Mouse (Mus musculus): Measurements from ENCODE around the gene N4bp1. TPM values are rescaled to one million over a fixed set of nuclear protein-coding genes. Genes with fewer than 3 reads are reported as not detected.

Gene N4bp1
- polyA plus RNA-seq, 1 experiment from 2014 or later, result 13.6 TPM

DNA sequence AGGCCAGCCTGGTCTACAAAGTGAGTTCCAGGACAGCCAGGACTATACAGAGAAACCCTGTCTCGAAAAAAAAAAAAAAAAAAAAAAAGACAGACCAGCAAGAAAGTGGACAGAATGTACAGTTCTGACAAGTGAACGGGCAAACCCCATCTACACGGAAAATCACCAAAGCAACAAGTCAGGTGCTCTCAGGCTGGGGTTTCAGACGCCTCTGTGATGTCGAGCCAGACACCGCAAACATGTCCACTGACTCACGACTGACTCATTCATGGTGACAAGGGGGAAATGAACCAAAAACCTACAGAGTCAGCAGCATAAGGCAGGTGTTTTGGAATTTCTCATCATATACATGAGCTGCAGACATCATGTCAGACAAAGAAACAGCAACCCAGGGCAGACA, 28.8 kb downstream of the N4bp1 start:
- no peak overlapping the region for H3K27ac ChIP-seq (replicated peaks; ENCODE audit: low read depth, low read length)
- H3K4me1 ChIP-seq (ENCODE audit: control insufficient read depth, insufficient read depth, low read length), result 0 out of 2 replicates have a peak, but pooled peaks cover 2% of the 10 kb centered on the region
- H3K27me3 ChIP-seq (ENCODE audit: control insufficient read depth, insufficient read depth, low read length), result no peaks in the 10 kb centered on the region
- 86% methylated on average over 7 of the region's 7 CpGs for WGBS
- H3K4me3 ChIP-seq (replicated peaks; ENCODE audit: low read depth, low read length), result no peak overlapping the region
- no peak overlapping the region for H3K9ac ChIP-seq (replicated peaks; ENCODE audit: low read length)
- no peak for ATAC-seq (ENCODE audit: low FRiP score, low TSS enrichment)
- H3K36me3 ChIP-seq (ENCODE audit: control insufficient read depth, insufficient read depth, low read length), result peaks cover 28% of the 10 kb centered on the region
- H3K4me2 ChIP-seq (ENCODE audit: low read length), result no peak overlapping the region
- DNase-seq, result no peak
- no peaks in the 10 kb centered on the region for H3K9me3 ChIP-seq (ENCODE audit: control insufficient read depth, low read length)

DNA sequence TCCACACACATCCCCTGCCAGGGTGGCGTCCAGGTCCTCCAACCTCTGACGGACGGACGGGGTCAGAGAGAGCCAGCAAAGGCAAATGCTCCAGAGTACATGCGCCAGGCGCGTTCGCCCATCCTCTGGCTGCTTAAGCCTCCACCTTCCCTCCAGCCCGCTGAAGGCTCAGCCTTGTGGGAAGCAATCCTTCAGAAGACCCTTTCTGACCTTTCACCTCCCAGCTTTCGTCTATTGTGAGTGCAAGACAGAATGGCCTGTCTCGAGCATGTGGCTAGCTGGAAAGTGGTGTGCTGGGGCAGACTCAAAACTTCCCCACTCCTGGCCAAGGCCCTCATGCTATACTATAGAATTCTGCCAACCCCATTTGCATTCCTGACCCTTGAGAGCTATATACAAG, 30.4 kb downstream of the N4bp1 start:
- Histone ChIP-seq H3K27ac (replicated peaks; ENCODE audit: low read depth, low read length) (no peak overlapping the region), H3K9me3 (ENCODE audit: control insufficient read depth, low read length) (no peaks in the 10 kb centered on the region), H3K27me3 (ENCODE audit: control insufficient read depth, insufficient read depth, low read length) (no peaks in the 10 kb centered on the region), H3K4me2 (ENCODE audit: low read length) (no peak overlapping the region), H3K4me1 (ENCODE audit: control insufficient read depth, insufficient read depth, low read length) (0 out of 2 replicates have a peak, but pooled peaks cover 2% of the 10 kb centered on the region), H3K36me3 (ENCODE audit: control insufficient read depth, insufficient read depth, low read length) (peaks cover 21% of the 10 kb centered on the region; the same call in 1 of the 2 replicates), H3K4me3 (replicated peaks; ENCODE audit: low read depth, low read length) (no peak overlapping the region), H3K9ac (replicated peaks; ENCODE audit: low read length) (no peak overlapping the region)
- DNase-seq (no peak), ATAC-seq (ENCODE audit: low FRiP score, low TSS enrichment) (no peak)
- 29% methylated on average over 11 of the region's 11 CpGs for WGBS

GRCm38 (mm10) chr8:86853989-86854373, 31.1 kb downstream of the N4bp1 start:
- Histone ChIP-seq H3K27me3 (ENCODE audit: control insufficient read depth, insufficient read depth, low read length) (no peaks in the 10 kb centered on the region), H3K9me3 (ENCODE audit: control insufficient read depth, low read length) (no peaks in the 10 kb centered on the region), H3K4me2 (ENCODE audit: low read length) (no peak overlapping the region), H3K4me1 (ENCODE audit: control insufficient read depth, insufficient read depth, low read length) (0 out of 2 replicates have a peak, but pooled peaks cover 2% of the 10 kb centered on the region), H3K27ac (replicated peaks; ENCODE audit: low read depth, low read length) (no peak overlapping the region), H3K9ac (replicated peaks; ENCODE audit: low read length) (no peak overlapping the region), H3K4me3 (replicated peaks; ENCODE audit: low read depth, low read length) (no peak overlapping the region), H3K36me3 (ENCODE audit: control insufficient read depth, insufficient read depth, low read length) (0 out of 2 replicates have a peak, but pooled peaks cover 16% of the 10 kb centered on the region)
- DNase-seq (no peak), ATAC-seq (ENCODE audit: low FRiP score, low TSS enrichment) (no peak)
- WGBS, result 81% methylated on average over 2 of the region's 2 CpGs

- Histone ChIP-seq H3K9me3 (ENCODE audit: control insufficient read depth, low read length) (no peaks in the 10 kb centered on the region), H3K4me3 (replicated peaks; ENCODE audit: low read depth, low read length) (no peak overlapping the region), H3K27ac (replicated peaks; ENCODE audit: low read depth, low read length) (no peak overlapping the region), H3K9ac (replicated peaks; ENCODE audit: low read length) (no peak overlapping the region), H3K27me3 (ENCODE audit: control insufficient read depth, insufficient read depth, low read length) (no peaks in the 10 kb centered on the region), H3K4me1 (ENCODE audit: control insufficient read depth, insufficient read depth, low read length) (0 out of 2 replicates have a peak, but pooled peaks cover 2% of the 10 kb centered on the region), H3K4me2 (ENCODE audit: low read length) (no peak overlapping the region), H3K36me3 (ENCODE audit: control insufficient read depth, insufficient read depth, low read length) (0 out of 2 replicates have a peak, but pooled peaks cover 16% of the 10 kb centered on the region)
- DNase-seq (no peak), ATAC-seq (ENCODE audit: low FRiP score, low TSS enrichment) (no peak)
- WGBS, result 93% methylated on average over 8 of the region's 8 CpGs
Observed at GRCm38 (mm10) chr8:86853266-86853988, 31.6 kb downstream of the N4bp1 start.

DNA sequence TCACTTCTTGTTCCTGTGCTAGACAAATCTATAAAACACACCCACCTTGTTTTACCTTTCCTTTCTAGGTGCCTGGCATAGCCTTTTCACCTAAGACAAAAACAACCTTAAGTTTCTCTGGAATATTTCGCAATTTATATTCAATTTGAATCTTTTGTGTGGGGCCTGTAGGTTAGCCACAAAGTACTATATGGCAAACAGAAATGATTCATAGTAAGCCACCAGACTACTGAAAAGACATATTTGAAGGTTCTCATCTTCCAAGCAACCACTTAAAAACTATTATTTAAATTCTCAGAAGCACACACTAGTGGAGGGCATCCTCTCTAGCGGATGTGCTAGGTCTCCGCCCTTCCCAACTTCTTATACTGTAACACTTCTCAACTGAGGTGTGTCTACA, 32.6 kb downstream of the N4bp1 start:
- no peaks in the 10 kb centered on the region for H3K9me3 ChIP-seq (ENCODE audit: control insufficient read depth, low read length)
- 92% methylated on average over 3 of the region's 3 CpGs for WGBS
- H3K9ac ChIP-seq (replicated peaks; ENCODE audit: low read length), result no peak overlapping the region
- H3K4me1 ChIP-seq (ENCODE audit: control insufficient read depth, insufficient read depth, low read length), result 0 out of 2 replicates have a peak, but pooled peaks cover 2% of the 10 kb centered on the region
- ATAC-seq (ENCODE audit: low FRiP score, low TSS enrichment), result no peak
- no peak overlapping the region for H3K4me2 ChIP-seq (ENCODE audit: low read length)
- peaks cover 19% of the 10 kb centered on the region for H3K36me3 ChIP-seq (ENCODE audit: control insufficient read depth, insufficient read depth, low read length)
- H3K27ac ChIP-seq (replicated peaks; ENCODE audit: low read depth, low read length), result no peak overlapping the region
- no peak overlapping the region for H3K4me3 ChIP-seq (replicated peaks; ENCODE audit: low read depth, low read length)
- no peak for DNase-seq
- H3K27me3 ChIP-seq (ENCODE audit: control insufficient read depth, insufficient read depth, low read length), result no peaks in the 10 kb centered on the region

GRCm38 (mm10) chr8:86848876-86849275, 36.2 kb downstream of the N4bp1 start:
- DNase-seq (no peak), ATAC-seq (ENCODE audit: low FRiP score, low TSS enrichment) (no peak)
- no peak overlapping the region for H3K27ac ChIP-seq (replicated peaks; ENCODE audit: low read depth, low read length)
- H3K4me2 ChIP-seq (ENCODE audit: low read length), result no peak overlapping the region
- H3K27me3 ChIP-seq (ENCODE audit: control insufficient read depth, insufficient read depth, low read length), result no peaks in the 10 kb centered on the region
- H3K4me3 ChIP-seq (replicated peaks; ENCODE audit: low read depth, low read length), result no peak overlapping the region
- peaks cover 42% of the 10 kb centered on the region for H3K36me3 ChIP-seq (ENCODE audit: control insufficient read depth, insufficient read depth, low read length)
- H3K4me1 ChIP-seq (ENCODE audit: control insufficient read depth, insufficient read depth, low read length), result no peaks in the 10 kb centered on the region
- H3K9ac ChIP-seq (replicated peaks; ENCODE audit: low read length), result no peak overlapping the region
- 85% methylated on average over 5 of the region's 5 CpGs for WGBS
- H3K9me3 ChIP-seq (ENCODE audit: control insufficient read depth, low read length), result no peaks in the 10 kb centered on the region

DNA sequence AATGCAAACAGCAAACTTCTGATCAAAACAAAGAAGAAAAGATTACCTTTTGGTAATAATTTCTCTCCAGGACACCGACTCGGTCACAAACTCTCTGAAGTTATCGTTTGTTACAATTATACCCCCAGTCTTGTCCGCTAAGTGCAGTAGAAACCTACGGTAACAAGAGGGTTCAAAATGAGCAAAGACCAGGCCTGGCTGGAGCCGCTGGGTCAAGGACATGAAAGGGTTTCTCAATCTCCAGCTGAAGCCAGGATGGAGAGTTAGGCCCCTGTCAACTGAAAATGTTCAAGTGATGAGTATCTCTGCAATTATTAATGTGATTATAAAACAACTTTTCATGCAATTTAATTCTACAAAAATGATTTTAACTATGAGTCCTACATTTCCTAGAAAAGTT, 36.7 kb downstream of the N4bp1 start:
- no peak overlapping the region for H3K4me3 ChIP-seq (replicated peaks; ENCODE audit: low read depth, low read length)
- no peak overlapping the region for H3K27ac ChIP-seq (replicated peaks; ENCODE audit: low read depth, low read length)
- no peaks in the 10 kb centered on the region for H3K27me3 ChIP-seq (ENCODE audit: control insufficient read depth, insufficient read depth, low read length)
- ATAC-seq (ENCODE audit: low FRiP score, low TSS enrichment), result no peak
- no peak overlapping the region for H3K4me2 ChIP-seq (ENCODE audit: low read length)
- 95% methylated on average over 6 of the region's 6 CpGs for WGBS
- peaks cover 46% of the 10 kb centered on the region for H3K36me3 ChIP-seq (ENCODE audit: control insufficient read depth, insufficient read depth, low read length)
- no peaks in the 10 kb centered on the region for H3K9me3 ChIP-seq (ENCODE audit: control insufficient read depth, low read length)
- DNase-seq, result no peak
- no peak overlapping the region for H3K9ac ChIP-seq (replicated peaks; ENCODE audit: low read length)
- no peaks in the 10 kb centered on the region for H3K4me1 ChIP-seq (ENCODE audit: control insufficient read depth, insufficient read depth, low read length)

GRCm38 (mm10) chr8:86847091-86847490, 38.0 kb downstream of the N4bp1 start:
- Histone ChIP-seq H3K9me3 (ENCODE audit: control insufficient read depth, low read length) (no peaks in the 10 kb centered on the region), H3K4me1 (ENCODE audit: control insufficient read depth, insufficient read depth, low read length) (no peaks in the 10 kb centered on the region), H3K9ac (replicated peaks; ENCODE audit: low read length) (no peak overlapping the region), H3K4me3 (replicated peaks; ENCODE audit: low read depth, low read length) (no peak overlapping the region), H3K4me2 (ENCODE audit: low read length) (no peak overlapping the region), H3K27ac (replicated peaks; ENCODE audit: low read depth, low read length) (no peak overlapping the region), H3K27me3 (ENCODE audit: control insufficient read depth, insufficient read depth, low read length) (no peaks in the 10 kb centered on the region), H3K36me3 (ENCODE audit: control insufficient read depth, insufficient read depth, low read length) (peaks cover 57% of the 10 kb centered on the region)
- DNase-seq (no peak), ATAC-seq (ENCODE audit: low FRiP score, low TSS enrichment) (no peak)
- WGBS, result 92% methylated on average over 3 of the region's 3 CpGs

DNA sequence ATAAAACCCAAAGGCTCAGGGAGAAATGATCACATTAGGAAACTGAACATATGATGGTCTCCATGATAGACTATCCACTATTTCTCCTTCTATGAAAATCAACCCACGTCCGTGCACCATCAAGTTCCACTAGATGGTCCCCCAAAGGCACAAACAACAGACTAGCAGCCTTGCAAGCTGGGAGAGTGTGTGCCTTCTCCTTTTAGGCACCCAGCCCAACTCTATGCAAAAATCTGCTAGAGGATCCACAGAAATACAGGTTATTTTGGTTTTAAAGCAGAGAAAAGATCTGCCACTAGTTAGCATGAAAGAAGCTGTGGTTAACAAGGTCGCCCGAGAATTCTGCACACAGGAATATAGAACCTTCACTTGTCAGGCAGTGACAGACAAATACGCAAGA, 39.2 kb downstream of the N4bp1 start:
- Histone ChIP-seq H3K4me3 (replicated peaks; ENCODE audit: low read depth, low read length) (no peak overlapping the region), H3K4me1 (ENCODE audit: control insufficient read depth, insufficient read depth, low read length) (no peaks in the 10 kb centered on the region), H3K4me2 (ENCODE audit: low read length) (no peak overlapping the region), H3K27ac (replicated peaks; ENCODE audit: low read depth, low read length) (no peak overlapping the region), H3K9ac (replicated peaks; ENCODE audit: low read length) (no peak overlapping the region), H3K36me3 (ENCODE audit: control insufficient read depth, insufficient read depth, low read length) (peaks cover 62% of the 10 kb centered on the region), H3K27me3 (ENCODE audit: control insufficient read depth, insufficient read depth, low read length) (no peaks in the 10 kb centered on the region), H3K9me3 (ENCODE audit: control insufficient read depth, low read length) (no peaks in the 10 kb centered on the region)
- DNase-seq, result no peak
- WGBS, result 95% methylated on average over 5 of the region's 5 CpGs
- ATAC-seq (ENCODE audit: low FRiP score, low TSS enrichment), result no peak

Measured in midbrain, embryonic 14.5 days (tissue).